Mouse (Mus musculus): ENCODE results near the gene Tha1.
"Not testable (repeated sequence)": the region's sequence is repeated elsewhere in the genome, so short reads cannot be mapped to it uniquely, and the experiment has no call there.

The Tha1 gene

GRCm38 (mm10) chr11:117847593-117848215 is 25.6 kb downstream of the Tha1 start:
- DNase-seq = no peak

- DNase-seq = no peak
Observed at GRCm38 (mm10) chr11:117846640-117847039, 26.6 kb downstream of the Tha1 start.

DNA sequence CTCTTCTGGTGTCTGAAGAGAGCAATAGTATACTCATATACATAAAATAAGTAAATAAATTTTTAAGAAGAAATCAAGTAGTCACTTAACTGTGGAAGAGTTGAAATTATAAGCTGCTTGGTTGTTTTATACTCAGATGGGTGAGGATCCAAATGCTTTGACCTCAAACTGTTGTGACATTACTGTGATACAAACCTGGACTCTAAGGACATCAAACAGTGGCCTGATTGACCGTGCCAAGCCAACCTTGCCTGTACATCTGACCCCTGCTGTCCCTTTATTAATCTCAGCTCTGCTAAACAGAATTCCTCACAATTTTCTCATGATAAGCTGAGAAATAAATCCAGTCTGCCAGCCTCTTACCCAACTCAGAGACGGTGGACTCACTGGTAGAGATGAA is 27.6 kb downstream of the Tha1 start:
- no peak for DNase-seq

- no peak for DNase-seq
Observed at GRCm38 (mm10) chr11:117844997-117845396, 28.3 kb downstream of the Tha1 start.

GRCm38 (mm10) chr11:117843434-117843833 is 29.8 kb downstream of the Tha1 start:
- DNase-seq = no peak

GRCm38 (mm10) chr11:117840910-117841309 is 32.4 kb downstream of the Tha1 start:
- DNase-seq = no peak

GRCm38 (mm10) chr11:117839021-117839420 is 34.3 kb downstream of the Tha1 start:
- DNase-seq = no peak

DNA sequence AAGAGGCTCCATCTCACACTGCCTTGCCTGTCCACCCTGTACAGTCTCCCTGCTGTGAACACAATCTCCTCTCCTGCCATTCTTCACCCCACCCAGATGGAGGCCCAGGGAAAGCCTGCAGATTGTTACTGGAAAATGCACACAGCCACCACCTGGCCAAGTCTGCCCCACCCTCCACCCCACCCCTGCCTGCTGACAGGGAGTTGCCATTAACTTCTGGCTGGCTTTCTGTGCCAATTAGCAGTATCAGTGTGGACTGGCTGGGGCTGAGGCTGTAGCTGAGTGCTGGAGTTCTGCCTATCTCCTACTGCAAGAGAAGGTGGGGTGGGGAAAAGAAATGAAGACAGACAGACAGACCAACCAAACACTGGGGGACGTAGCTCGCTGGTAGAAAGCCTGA is 34.7 kb downstream of the Tha1 start:
- no peak for DNase-seq

- DNase-seq = no peak
Observed at GRCm38 (mm10) chr11:117836306-117836705, 37.0 kb downstream of the Tha1 start.

GRCm38 (mm10) chr11:117834086-117834485 is 39.2 kb downstream of the Tha1 start:
- DNase-seq = no peak

GRCm38 (mm10) chr11:117833509-117833908 is 39.8 kb downstream of the Tha1 start:
- DNase-seq = not testable (repeated sequence)

DNA sequence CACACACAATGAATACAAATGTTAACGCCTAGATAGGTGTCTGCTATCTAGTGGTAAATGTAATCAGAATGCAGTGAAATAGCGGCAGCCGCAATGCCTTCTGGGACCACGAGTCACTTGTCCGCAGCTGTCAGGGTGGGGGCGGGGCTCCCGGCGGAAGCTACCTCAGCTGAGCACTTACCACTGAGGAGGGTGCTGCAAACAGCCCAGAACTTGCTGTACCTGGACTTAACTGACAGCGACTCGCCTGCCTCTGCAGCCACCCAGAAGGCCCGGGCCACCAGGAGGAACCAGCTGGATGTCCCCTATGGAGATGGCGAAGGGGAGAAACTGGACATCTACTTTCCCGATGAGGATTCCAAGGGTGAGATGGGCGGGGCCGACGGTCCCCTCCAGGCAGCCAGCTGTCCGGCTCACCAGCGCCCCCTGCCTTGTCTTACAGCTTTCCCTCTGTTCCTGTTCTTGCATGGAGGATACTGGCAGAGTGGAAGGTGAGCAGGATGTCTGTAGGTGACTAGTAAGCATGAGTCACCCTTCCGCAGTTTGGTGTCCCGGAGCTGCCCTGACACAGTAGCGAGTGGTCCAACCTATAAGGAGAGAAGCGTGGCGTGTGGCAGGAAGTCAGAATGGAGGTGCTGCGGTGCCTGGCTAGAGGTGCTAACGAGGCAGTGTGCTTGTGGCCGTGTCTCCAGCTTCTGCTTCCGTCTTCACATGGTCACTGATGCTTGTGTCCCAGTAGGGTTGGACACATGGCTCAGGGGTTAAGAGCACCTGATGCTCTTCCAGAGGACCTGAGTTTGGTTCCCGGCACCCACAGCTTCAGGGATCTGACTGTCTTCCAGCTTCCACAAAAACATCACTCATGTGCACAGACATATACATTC is 41.0 kb downstream of the Tha1 start:
- peak; percentile 37 for DNase-seq

GRCm38 (mm10) chr11:117830401-117830800 is 42.9 kb downstream of the Tha1 start:
- no peak for DNase-seq

- no peak for DNase-seq
Observed at GRCm38 (mm10) chr11:117829671-117830215, 43.5 kb downstream of the Tha1 start.

DNA sequence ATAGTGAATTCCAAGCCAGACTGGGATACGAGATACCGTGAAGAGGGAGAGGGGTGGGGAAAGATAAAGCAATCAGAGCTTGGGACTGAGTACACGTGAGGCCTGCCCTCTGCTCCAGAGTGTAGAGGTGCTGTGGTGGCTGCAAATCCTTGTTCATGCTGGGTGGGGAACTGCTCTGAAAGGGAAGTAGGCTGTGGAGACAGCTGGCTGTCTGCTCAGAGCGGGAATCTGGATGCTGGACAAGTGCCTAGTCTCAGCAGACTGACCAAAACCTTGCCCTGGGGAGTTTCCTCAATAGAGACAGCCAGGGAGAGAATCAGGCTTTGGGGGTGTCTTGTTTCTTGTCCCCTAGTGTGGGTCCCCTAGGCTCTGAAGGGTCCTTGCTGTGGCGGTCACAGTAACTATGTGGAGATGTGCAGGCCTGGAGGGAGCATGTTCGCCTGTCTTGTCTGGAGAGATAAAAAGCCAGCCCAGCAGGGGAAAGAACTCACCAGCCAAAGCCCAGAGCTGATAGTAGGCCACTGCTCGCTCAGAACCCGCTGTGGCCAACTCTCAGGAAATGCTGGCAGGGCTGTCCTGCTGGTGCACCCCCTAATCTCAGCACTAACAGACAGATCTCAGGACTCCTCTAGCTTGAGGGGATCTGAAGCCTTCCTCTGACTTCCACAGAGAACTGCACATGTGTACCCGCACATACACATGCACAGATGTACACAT is 44.2 kb downstream of the Tha1 start:
- DNase-seq = no peak

DNA sequence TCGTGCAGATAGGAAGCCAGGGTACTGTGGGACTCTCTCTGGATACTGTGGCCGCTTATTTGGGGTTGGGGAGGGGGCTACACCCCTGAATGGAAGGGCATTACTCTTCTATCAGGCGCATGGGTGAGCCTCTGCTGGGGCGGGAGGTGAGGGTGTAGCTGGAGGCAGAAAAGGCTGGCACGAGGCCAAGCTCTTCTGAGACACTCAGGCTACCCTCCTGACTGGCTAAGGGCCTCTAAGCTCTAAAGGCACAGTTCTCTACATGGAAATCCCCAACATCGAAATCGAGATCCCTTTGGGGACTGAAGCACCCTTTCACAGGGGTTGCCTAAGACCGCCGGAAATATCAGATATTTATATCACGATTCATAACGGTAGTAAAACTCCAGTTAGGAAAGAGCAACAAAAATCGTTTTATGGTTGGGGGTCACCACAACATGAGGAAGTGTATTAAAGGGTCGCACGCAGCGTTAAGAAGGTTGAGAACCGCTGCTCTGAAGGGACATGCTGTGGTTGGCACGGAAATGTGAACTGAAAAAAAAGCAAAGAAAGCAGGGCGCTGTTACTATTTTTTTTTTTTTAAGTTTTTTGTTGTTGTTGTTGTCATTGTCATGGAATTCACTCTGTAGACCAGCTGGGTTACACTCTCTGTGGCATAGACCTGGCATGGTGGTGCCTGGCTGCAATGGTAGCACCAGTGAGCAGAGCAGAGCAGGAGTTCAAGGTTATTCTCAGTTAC is 45.0 kb downstream of the Tha1 start:
- DNase-seq = no peak

- DNase-seq = no peak
Observed at GRCm38 (mm10) chr11:117827386-117827785, 45.9 kb downstream of the Tha1 start.

DNA sequence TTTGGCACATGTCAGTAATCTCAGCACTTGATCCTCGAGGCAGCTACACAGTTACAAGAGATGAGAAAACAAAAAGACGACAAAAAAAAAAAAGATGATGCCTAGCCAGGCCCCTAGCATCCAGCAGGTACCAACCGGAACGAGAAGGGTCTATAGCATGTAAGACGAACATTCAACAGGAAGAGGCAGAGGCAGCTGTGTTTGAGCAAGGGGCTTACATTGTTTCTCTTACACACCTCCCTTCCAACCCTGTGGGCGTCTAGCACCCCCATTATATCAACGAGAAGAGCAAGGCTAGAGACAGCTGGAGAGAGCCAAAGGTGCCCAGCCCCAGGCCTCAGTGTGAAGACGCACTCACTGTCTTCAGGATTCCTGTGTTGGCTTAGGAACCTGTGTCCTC is 46.4 kb downstream of the Tha1 start:
- no peak for DNase-seq

DNA sequence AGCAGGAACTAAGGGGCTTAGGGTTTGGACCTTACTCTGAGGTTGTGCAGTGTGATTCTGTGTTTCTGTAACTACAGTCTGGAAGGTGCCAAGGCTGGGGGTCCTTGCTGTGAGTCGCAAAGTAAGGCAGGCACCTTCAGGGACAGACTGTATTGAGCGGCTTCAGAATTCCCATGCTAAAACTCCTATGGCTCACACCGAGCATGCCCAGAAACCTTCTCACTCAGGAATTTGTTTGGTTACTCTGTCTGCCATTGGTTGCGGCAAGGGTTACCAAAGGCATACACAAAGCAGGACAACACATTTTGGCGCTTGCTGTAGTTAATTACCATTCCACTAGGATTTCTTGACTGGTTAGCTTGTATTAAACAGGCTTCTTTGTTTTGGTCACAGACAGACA is 47.1 kb downstream of the Tha1 start:
- DNase-seq = no peak

- no peak for DNase-seq
Observed at GRCm38 (mm10) chr11:117825333-117826101, 47.8 kb downstream of the Tha1 start, which contains the start of the genes Afmid and Tk1. TSS of gene Afmid (plus strand) at chr11:117825924. TSS of gene Tk1 (minus strand) at chr11:117826092.

DNA sequence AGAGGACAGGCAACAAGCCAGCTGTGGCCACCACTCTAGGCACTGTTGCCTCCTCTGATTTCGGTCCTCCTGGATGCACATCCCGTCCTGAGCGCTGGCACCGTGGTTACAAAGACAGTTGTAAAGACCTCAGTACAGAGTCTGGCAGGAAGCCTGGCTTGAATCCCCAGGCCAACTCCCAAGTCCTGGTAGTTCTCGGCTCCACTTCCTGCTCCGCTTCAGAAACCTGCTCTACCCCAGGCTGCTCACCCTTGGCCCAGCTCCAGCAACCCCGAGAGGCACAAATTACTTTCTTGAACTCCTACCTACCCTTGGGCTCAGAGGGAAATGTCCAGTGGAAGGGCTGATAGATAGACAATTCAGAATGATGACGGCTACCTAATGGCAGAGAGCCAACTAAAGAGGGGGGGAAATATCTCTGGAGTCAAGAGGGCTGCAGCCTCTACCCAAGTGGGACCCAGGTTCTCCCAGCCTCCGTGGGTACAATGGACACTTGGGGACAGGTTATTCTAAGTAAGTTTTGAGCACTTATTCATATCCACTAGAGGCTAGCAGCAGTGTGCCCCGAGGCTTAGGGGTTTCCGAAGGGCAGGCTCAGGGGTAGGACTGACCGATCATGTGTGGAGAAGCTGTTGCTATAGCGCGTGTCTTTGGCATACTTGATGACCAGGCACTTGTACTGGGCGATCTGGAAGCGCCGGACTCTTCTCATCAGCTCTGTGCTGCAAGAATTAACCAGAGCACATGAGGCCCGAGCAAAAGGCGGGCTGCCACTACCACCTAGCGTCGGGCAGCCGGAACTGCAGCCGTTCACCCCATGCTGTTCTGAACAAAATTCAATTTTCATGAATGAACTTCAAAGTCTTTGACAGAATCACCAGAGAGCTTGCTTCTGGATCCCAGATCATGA is 49.0 kb downstream of the Tha1 start:
- DNase-seq = peak; percentile 74

Data from cerebellum, adult 8-10 months (tissue).